Mouse (Mus musculus): ENCODE results near the gene Clec12b. TPM values are rescaled to one million over a fixed set of nuclear protein-coding genes. Genes with fewer than 3 reads are reported as not detected.
"Not testable (repeated sequence)": the region's sequence is repeated elsewhere in the genome, so short reads cannot be mapped to it uniquely, and the experiment has no call there.

Clec12b gene
- polyA plus RNA-seq, 1 experiment from 2014 or later: not detected

DNA sequence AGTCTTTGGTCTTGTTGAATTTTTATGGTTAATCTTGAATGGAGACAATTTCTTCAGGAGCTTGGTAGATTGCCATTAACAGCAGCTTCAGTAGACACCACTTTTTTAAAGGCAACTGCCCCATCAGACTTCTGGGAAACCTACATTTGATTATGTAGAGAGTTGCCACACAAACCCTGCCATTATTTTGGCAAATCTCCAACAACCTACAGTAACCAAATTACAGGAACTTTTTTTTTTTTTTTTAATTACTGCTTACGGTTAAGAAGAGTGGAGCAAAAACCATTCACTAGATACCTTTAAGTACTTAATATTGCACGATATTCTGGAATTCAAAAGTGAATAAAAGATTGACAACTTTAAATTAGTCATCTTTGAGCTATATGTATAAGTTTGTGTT lies 26.2 kb downstream of the Clec12b start:
- no peaks in the 10 kb centered on the region for H3K36me3 ChIP-seq
- H3K27me3 ChIP-seq (replicated peaks): no peaks in the 10 kb centered on the region
- no peak overlapping the region for H3K4me2 ChIP-seq (replicated peaks)
- no peak overlapping the region for H3K9ac ChIP-seq
- no peaks in the 10 kb centered on the region for H3K9me3 ChIP-seq
- WGBS: 93% methylated on average over 2 of the region's 2 CpGs
- H3K4me3 ChIP-seq (replicated peaks): no peak overlapping the region
- no peak overlapping the region for H3K27ac ChIP-seq
- no peak for ATAC-seq
- H3K4me1 ChIP-seq (replicated peaks): no peaks in the 10 kb centered on the region

DNA sequence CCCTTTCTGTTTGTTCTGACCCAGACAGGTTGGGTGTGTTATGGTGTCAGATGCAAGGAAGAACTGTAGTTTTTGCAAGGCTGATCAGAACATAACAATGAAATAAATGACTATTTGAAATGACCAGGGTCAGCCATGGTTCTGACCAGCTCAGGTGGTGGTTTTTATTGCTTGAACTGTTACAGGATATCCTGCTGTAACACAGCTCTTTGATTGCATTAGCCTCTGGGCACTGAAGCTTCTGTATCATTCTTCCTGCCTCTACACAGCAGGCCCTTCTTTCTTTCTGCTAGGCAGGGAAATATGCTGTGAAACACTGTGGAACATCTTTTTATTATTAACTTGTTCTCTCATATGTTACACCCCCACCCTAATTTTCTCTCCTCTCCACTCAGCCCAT lies 29.2 kb downstream of the Clec12b start:
- no peak for ATAC-seq
- Histone ChIP-seq H3K4me1 (replicated peaks) (no peaks in the 10 kb centered on the region), H3K27ac (no peak overlapping the region), H3K4me2 (replicated peaks) (no peak overlapping the region), H3K9me3 (no peaks in the 10 kb centered on the region), H3K9ac (no peak overlapping the region), H3K4me3 (replicated peaks) (no peak overlapping the region), H3K27me3 (replicated peaks) (no peaks in the 10 kb centered on the region), H3K36me3 (no peaks in the 10 kb centered on the region)

GRCm38 (mm10) chr6:129355774-129356173 lies 29.9 kb downstream of the Clec12b start:
- no peak for ATAC-seq
- Histone ChIP-seq H3K4me1 (replicated peaks) (no peaks in the 10 kb centered on the region), H3K9ac (no peak overlapping the region), H3K4me2 (replicated peaks) (no peak overlapping the region), H3K27me3 (replicated peaks) (no peaks in the 10 kb centered on the region), H3K36me3 (no peaks in the 10 kb centered on the region), H3K27ac (no peak overlapping the region), H3K4me3 (replicated peaks) (no peak overlapping the region), H3K9me3 (no peaks in the 10 kb centered on the region)
- WGBS: 92% methylated on average over 2 of the region's 2 CpGs

DNA sequence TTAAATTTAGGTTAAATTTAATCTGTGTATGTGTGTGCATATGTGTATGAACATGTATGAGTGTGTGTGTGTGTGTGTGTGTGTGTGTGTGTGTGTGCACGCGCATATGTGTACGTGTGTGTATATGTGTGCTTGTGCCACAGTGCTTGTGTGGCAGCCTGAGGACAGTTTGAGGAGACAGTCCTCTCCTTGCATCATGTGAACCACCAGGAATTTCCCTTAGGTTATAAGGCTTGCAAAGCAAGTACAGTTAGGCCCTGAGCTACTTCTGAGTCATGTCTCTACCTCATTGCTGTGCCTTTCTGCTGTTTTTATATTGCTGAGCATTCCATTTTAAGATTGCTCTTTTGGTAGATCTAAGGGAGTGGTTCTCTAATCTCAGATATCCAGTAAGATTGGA lies 34.6 kb downstream of the Clec12b start:
- H3K4me2 ChIP-seq (replicated peaks): no peak overlapping the region
- ATAC-seq: no peak
- no peaks in the 10 kb centered on the region for H3K36me3 ChIP-seq
- no peaks in the 10 kb centered on the region for H3K9me3 ChIP-seq
- no peak overlapping the region for H3K27ac ChIP-seq
- no peaks in the 10 kb centered on the region for H3K4me1 ChIP-seq (replicated peaks)
- H3K27me3 ChIP-seq (replicated peaks): no peaks in the 10 kb centered on the region
- WGBS: 92% methylated on average over 3 of the region's 3 CpGs
- no peak overlapping the region for H3K9ac ChIP-seq
- H3K4me3 ChIP-seq (replicated peaks): no peak overlapping the region

- H3K4me1 ChIP-seq (replicated peaks): no peaks in the 10 kb centered on the region
- H3K9ac ChIP-seq: no peak overlapping the region
- H3K27ac ChIP-seq: no peak overlapping the region
- no peaks in the 10 kb centered on the region for H3K36me3 ChIP-seq
- 47% methylated on average over 4 of the region's 4 CpGs for WGBS
- ATAC-seq: peak; percentile 93
- H3K9me3 ChIP-seq: no peaks in the 10 kb centered on the region
- no peaks in the 10 kb centered on the region for H3K27me3 ChIP-seq (replicated peaks)
- H3K4me2 ChIP-seq (replicated peaks): no peak overlapping the region
- H3K4me3 ChIP-seq (replicated peaks): no peak overlapping the region
Measured at GRCm38 (mm10) chr6:129349524-129350352, 35.9 kb downstream of the Clec12b start.

- 73% methylated on average over 3 of the region's 3 CpGs for WGBS
- Histone ChIP-seq H3K9ac (no peak overlapping the region), H3K27ac (no peak overlapping the region), H3K36me3 (no peaks in the 10 kb centered on the region), H3K4me1 (replicated peaks) (no peaks in the 10 kb centered on the region), H3K4me3 (replicated peaks) (no peak overlapping the region), H3K27me3 (replicated peaks) (no peaks in the 10 kb centered on the region), H3K4me2 (replicated peaks) (no peak overlapping the region), H3K9me3 (no peaks in the 10 kb centered on the region)
- ATAC-seq: no peak
Measured at GRCm38 (mm10) chr6:129344408-129344807, 41.3 kb downstream of the Clec12b start.

- H3K27me3 ChIP-seq (replicated peaks); ATAC-seq; H3K4me2 ChIP-seq (replicated peaks); H3K36me3 ChIP-seq; H3K27ac ChIP-seq; H3K9ac ChIP-seq; H3K4me3 ChIP-seq (replicated peaks); H3K9me3 ChIP-seq; H3K4me1 ChIP-seq (replicated peaks): not testable (repeated sequence)
- WGBS: 83% methylated on average over 4 of the region's 4 CpGs
Measured at GRCm38 (mm10) chr6:129342391-129342790, 43.3 kb downstream of the Clec12b start, which contains the start of gene Clec12a. Gene Clec12a (plus strand): TSS chr6:129342691.

DNA sequence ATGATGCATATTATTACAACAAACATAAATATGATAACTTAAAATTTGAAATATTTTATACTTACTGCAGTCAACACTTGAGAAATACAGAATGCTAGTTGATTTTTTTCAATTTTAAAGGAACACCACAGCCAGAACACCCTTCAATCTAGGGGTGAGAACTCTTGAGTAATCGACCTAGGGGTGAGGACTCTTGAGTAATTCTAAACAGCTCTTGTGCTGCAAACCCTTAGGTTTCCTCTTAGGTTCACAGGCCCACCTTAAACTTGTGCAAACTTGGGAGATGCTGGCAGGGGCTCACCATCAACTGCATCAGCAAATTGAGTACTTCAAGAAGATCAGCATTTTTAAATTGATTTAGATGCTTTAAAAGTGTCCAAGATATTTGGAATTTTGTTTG lies 47.9 kb downstream of the Clec12b start:
- Histone ChIP-seq H3K9ac (no peak overlapping the region), H3K4me1 (replicated peaks) (no peaks in the 10 kb centered on the region), H3K9me3 (no peaks in the 10 kb centered on the region), H3K27me3 (replicated peaks) (no peaks in the 10 kb centered on the region), H3K4me2 (replicated peaks) (no peak overlapping the region), H3K4me3 (replicated peaks) (no peak overlapping the region), H3K36me3 (no peaks in the 10 kb centered on the region), H3K27ac (no peak overlapping the region)
- ATAC-seq: no peak
- WGBS: 72% methylated on average over 1 of the region's 1 CpGs

- H3K27ac ChIP-seq: no peak overlapping the region
- ATAC-seq: peak; percentile 82
- WGBS: 36% methylated on average over 11 of the region's 11 CpGs
- no peak overlapping the region for H3K9ac ChIP-seq
- H3K36me3 ChIP-seq: no peaks in the 10 kb centered on the region
- no peak overlapping the region for H3K4me3 ChIP-seq (replicated peaks)
- H3K9me3 ChIP-seq: no peaks in the 10 kb centered on the region
- H3K4me1 ChIP-seq (replicated peaks): no peaks in the 10 kb centered on the region
- H3K27me3 ChIP-seq (replicated peaks): no peaks in the 10 kb centered on the region
- no peak overlapping the region for H3K4me2 ChIP-seq (replicated peaks)
Measured at GRCm38 (mm10) chr6:129333674-129334078, 52.0 kb downstream of the Clec12b start.

- no peak within 1 kb of the TSS for H3K9ac ChIP-seq
- H3K36me3 ChIP-seq: no peaks in the 10 kb centered on the region
- no peak for ATAC-seq
- H3K9me3 ChIP-seq: no peaks in the 10 kb centered on the region
- 49% methylated on average over 11 of the region's 11 CpGs for WGBS
- no peak within 1 kb of the TSS for H3K4me3 ChIP-seq (replicated peaks)
- H3K27ac ChIP-seq: no peak within 1 kb of the TSS
- no peak within 1 kb of the TSS for H3K4me2 ChIP-seq (replicated peaks)
- no peaks in the 10 kb centered on the region for H3K4me1 ChIP-seq (replicated peaks)
- H3K27me3 ChIP-seq (replicated peaks): no peaks in the 10 kb centered on the region
Measured at GRCm38 (mm10) chr6:129331610-129332009, 54.1 kb downstream of the Clec12b start, which contains the start of gene 4922502D21Rik. Gene 4922502D21Rik (minus strand): TSS chr6:129331796.

GRCm38 (mm10) chr6:129326568-129327150 lies 59.0 kb downstream of the Clec12b start:
- WGBS: 58% methylated on average over 13 of the region's 13 CpGs
- ATAC-seq: no peak
- H3K4me2 ChIP-seq (replicated peaks): no peak overlapping the region

GRCm38 (mm10) chr6:129326016-129326415 lies 59.7 kb downstream of the Clec12b start:
- H3K4me2 ChIP-seq (replicated peaks): no peak overlapping the region
- no peak for ATAC-seq
- no peaks in the 10 kb centered on the region for H3K4me1 ChIP-seq (replicated peaks)
- no peaks in the 10 kb centered on the region for H3K36me3 ChIP-seq
- no peak overlapping the region for H3K4me3 ChIP-seq (replicated peaks)
- WGBS: 79% methylated on average over 1 of the region's 1 CpGs
- H3K9ac ChIP-seq: no peak overlapping the region
- no peaks in the 10 kb centered on the region for H3K27me3 ChIP-seq (replicated peaks)
- H3K9me3 ChIP-seq: no peaks in the 10 kb centered on the region
- no peak overlapping the region for H3K27ac ChIP-seq

More at GRCm38 (mm10) chr6:129326568-129327150, 59.0 kb downstream of the Clec12b start:
- no peaks in the 10 kb centered on the region for H3K27me3 ChIP-seq (replicated peaks)
- no peaks in the 10 kb centered on the region for H3K36me3 ChIP-seq
- no peak overlapping the region for H3K27ac ChIP-seq
- H3K9ac ChIP-seq: no peak overlapping the region
- no peak overlapping the region for H3K4me3 ChIP-seq (replicated peaks)
- H3K4me1 ChIP-seq (replicated peaks): no peaks in the 10 kb centered on the region
- H3K9me3 ChIP-seq: no peaks in the 10 kb centered on the region

Measured in intestine, embryonic 15.5 days (tissue).